Mouse (Mus musculus): ENCODE data around the gene Rabggta. TPM values are rescaled to one million over a fixed set of nuclear protein-coding genes. Genes with fewer than 3 reads are reported as not detected.

The Rabggta gene
- polyA plus RNA-seq, 1 experiment from 2014 or later, result 26.2 TPM

- Histone ChIP-seq H3K9ac (peak overlapping the region; percentile 90), H3K9me3 (no peaks in the 10 kb centered on the region), H3K4me3 (peak overlapping the region; percentile 89), H3K27me3 (no peaks in the 10 kb centered on the region), H3K36me3 (peaks cover 45% of the 10 kb centered on the region), H3K4me2 (replicated peaks) (peak overlapping the region; percentile 99), H3K4me1 (peaks cover 31% of the 10 kb centered on the region), H3K27ac (no peak overlapping the region)
- no peak for ATAC-seq (ENCODE audit: low FRiP score, low read depth)
- WGBS, result 86% methylated on average over 10 of the region's 10 CpGs
Measured at GRCm38 (mm10) chr14:55747051-55747847, 25.2 kb upstream of the Rabggta start.

DNA sequence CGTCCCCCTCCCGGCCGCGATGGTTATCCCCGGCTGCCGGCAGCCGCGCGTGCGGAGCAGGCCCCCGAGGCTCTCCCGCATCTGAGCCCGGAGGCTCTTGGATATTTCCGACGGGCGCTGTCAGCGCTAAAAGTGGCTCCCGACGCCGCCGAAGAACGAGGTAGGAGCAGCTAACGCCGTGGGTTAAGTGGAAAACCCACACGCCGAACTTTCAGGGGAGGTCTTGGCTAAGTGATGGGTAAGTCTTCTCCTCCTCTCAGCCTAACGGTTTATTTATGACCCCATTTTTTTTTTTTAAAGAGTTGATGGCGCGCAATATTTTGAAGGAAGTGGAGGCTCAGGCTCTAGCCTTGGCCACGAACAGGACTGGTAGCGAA lies 23.8 kb upstream of the Rabggta start:
- under 1% methylated on average over 31 of the region's 31 CpGs for WGBS
- peak overlapping the region; percentile 89 for H3K4me3 ChIP-seq
- no peaks in the 10 kb centered on the region for H3K9me3 ChIP-seq
- no peak; the same call in 1 of the 2 replicates for ATAC-seq (ENCODE audit: low FRiP score, low read depth)
- peaks cover 43% of the 10 kb centered on the region for H3K36me3 ChIP-seq
- peak overlapping the region; percentile 99 for H3K4me2 ChIP-seq (replicated peaks)
- H3K27ac ChIP-seq, result no peak overlapping the region
- peak overlapping the region; percentile 90 for H3K9ac ChIP-seq
- H3K27me3 ChIP-seq, result no peaks in the 10 kb centered on the region
- H3K4me1 ChIP-seq, result peaks cover 31% of the 10 kb centered on the region

- Histone ChIP-seq H3K27me3 (no peaks in the 10 kb centered on the region), H3K4me2 (replicated peaks) (peak within 1 kb of the TSS; percentile 99), H3K4me3 (peak within 1 kb of the TSS; percentile 89), H3K9ac (peak within 1 kb of the TSS; percentile 90), H3K36me3 (peaks cover 43% of the 10 kb centered on the region), H3K27ac (no peak within 1 kb of the TSS), H3K9me3 (no peaks in the 10 kb centered on the region), H3K4me1 (peaks cover 31% of the 10 kb centered on the region)
- 1% methylated on average over 48 of the region's 48 CpGs for WGBS
- ATAC-seq (ENCODE audit: low FRiP score, low read depth), result peak; percentile 86
Measured at GRCm38 (mm10) chr14:55745180-55745860, 23.3 kb upstream of the Rabggta start, which contains the start of the genes Dhrs1 and Nop9. TSS of gene Dhrs1 (minus strand) at chr14:55745690. TSS of gene Nop9 (plus strand) at chr14:55745693.

GRCm38 (mm10) chr14:55743711-55744110 lies 21.6 kb upstream of the Rabggta start:
- Histone ChIP-seq H3K9me3 (no peaks in the 10 kb centered on the region), H3K4me2 (replicated peaks) (peak overlapping the region; percentile 99), H3K36me3 (peaks cover 46% of the 10 kb centered on the region), H3K27me3 (no peaks in the 10 kb centered on the region), H3K9ac (peak overlapping the region; percentile 54), H3K4me1 (peaks cover 31% of the 10 kb centered on the region), H3K27ac (no peak overlapping the region), H3K4me3 (peak overlapping the region; percentile 19)
- 16% methylated on average over 10 of the region's 10 CpGs for WGBS
- peak; percentile 80 for ATAC-seq (ENCODE audit: low FRiP score, low read depth)

GRCm38 (mm10) chr14:55737086-55737687 lies 15.1 kb upstream of the Rabggta start:
- no peaks in the 10 kb centered on the region for H3K27me3 ChIP-seq
- no peak overlapping the region for H3K9ac ChIP-seq
- H3K4me3 ChIP-seq, result no peak overlapping the region
- H3K27ac ChIP-seq, result no peak overlapping the region
- ATAC-seq (ENCODE audit: low FRiP score, low read depth), result no peak
- no peak overlapping the region for H3K4me2 ChIP-seq (replicated peaks)
- no peaks in the 10 kb centered on the region for H3K9me3 ChIP-seq
- H3K4me1 ChIP-seq, result no peaks in the 10 kb centered on the region
- 86% methylated on average over 9 of the region's 9 CpGs for WGBS
- peaks cover 40% of the 10 kb centered on the region for H3K36me3 ChIP-seq

GRCm38 (mm10) chr14:55735758-55736157 lies 13.7 kb upstream of the Rabggta start:
- H3K4me3 ChIP-seq, result no peak overlapping the region

DNA sequence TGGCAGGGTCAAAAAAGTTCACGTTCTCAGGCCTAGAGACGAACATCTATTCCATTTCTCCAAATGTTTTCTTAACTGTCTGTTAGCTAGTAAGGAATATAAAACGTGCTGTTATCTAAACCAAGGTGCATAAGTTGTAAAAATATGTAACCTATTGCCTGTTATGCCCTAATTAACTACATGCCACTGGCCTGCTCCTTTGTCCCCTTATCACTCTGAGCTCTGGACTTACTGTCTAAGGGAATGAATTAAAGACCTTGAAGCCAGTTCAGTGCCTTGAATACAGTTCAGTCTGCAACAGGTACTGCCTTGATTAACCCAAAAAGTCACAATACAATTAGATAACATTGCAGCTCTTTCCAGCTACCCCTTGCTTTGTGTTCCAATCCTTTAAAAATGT lies 13.3 kb upstream of the Rabggta start:
- H3K4me3 ChIP-seq, result no peak overlapping the region
- H3K27me3 ChIP-seq, result no peaks in the 10 kb centered on the region
- no peak for ATAC-seq (ENCODE audit: low FRiP score, low read depth)
- H3K27ac ChIP-seq, result no peak overlapping the region
- 66% methylated on average over 3 of the region's 3 CpGs for WGBS
- H3K9me3 ChIP-seq, result no peaks in the 10 kb centered on the region
- no peak overlapping the region for H3K4me2 ChIP-seq (replicated peaks)
- H3K4me1 ChIP-seq, result no peaks in the 10 kb centered on the region
- no peak overlapping the region for H3K9ac ChIP-seq
- peaks cover 23% of the 10 kb centered on the region for H3K36me3 ChIP-seq

More at GRCm38 (mm10) chr14:55735758-55736157, 13.7 kb upstream of the Rabggta start:
- Histone ChIP-seq H3K9me3 (no peaks in the 10 kb centered on the region), H3K27me3 (no peaks in the 10 kb centered on the region), H3K9ac (no peak overlapping the region), H3K4me2 (replicated peaks) (no peak overlapping the region), H3K27ac (no peak overlapping the region), H3K4me1 (no peaks in the 10 kb centered on the region), H3K36me3 (peaks cover 27% of the 10 kb centered on the region)
- ATAC-seq (ENCODE audit: low FRiP score, low read depth), result no peak
- WGBS, result 81% methylated on average over 4 of the region's 4 CpGs

- 73% methylated on average over 7 of the region's 7 CpGs for WGBS
- Histone ChIP-seq H3K4me2 (replicated peaks) (no peak overlapping the region), H3K9ac (no peak overlapping the region), H3K9me3 (no peaks in the 10 kb centered on the region), H3K27ac (no peak overlapping the region), H3K4me3 (no peak overlapping the region), H3K27me3 (no peaks in the 10 kb centered on the region), H3K4me1 (no peaks in the 10 kb centered on the region), H3K36me3 (peaks cover 18% of the 10 kb centered on the region)
- no peak for ATAC-seq (ENCODE audit: low FRiP score, low read depth)
Measured at GRCm38 (mm10) chr14:55734869-55735268, 12.8 kb upstream of the Rabggta start.

DNA sequence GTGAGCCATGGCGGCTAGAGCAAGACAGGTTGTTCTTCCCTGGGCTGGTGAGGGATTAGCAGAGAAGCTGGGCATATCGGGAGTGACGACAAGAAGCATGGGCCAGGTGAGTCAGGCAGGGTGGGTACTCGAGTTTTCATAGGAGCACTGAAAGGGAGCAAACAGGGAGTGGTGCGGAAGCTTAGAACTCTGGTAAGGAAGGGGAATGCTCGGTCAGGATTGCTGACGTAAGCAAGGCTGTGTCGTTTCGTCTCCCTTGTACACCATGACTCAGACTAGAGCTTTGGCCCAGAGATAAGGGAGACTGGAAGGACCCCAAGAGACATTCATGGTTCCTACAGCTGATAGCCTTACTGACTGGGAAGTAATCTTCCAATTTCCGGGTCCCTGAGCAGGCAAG lies 11.8 kb upstream of the Rabggta start:
- H3K4me2 ChIP-seq (replicated peaks), result no peak overlapping the region
- H3K4me1 ChIP-seq, result no peaks in the 10 kb centered on the region
- 78% methylated on average over 10 of the region's 10 CpGs for WGBS
- ATAC-seq (ENCODE audit: low FRiP score, low read depth), result no peak
- H3K4me3 ChIP-seq, result no peak overlapping the region
- no peaks in the 10 kb centered on the region for H3K27me3 ChIP-seq
- no peak overlapping the region for H3K27ac ChIP-seq
- H3K9me3 ChIP-seq, result no peaks in the 10 kb centered on the region
- H3K36me3 ChIP-seq, result peaks cover 9% of the 10 kb centered on the region
- no peak overlapping the region for H3K9ac ChIP-seq

DNA sequence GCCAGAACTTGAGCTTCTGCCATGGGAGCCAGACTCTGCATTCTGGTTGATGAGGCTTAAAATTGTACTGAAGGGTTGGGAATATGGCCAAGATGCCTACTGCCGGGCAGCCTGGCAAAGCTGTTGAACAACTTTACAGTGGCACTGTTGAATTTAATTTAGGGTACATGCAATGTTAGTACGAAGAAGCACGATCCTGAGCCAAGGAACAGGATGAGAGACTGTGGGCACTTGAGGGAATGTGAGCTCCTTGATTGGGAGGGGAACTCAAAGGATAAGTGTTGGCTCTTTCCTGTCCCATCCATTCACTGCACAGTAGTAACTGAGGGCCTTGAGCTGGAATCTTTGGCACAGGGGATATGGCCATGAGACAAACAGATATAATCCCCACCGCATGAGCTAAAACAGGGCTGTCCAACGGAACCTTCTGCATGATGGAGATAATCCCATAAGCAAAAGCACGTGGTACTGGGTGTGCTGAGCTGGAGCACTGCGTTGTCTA lies 8.5 kb upstream of the Rabggta start:
- H3K4me2 ChIP-seq (replicated peaks), result no peak overlapping the region
- H3K27me3 ChIP-seq, result no peaks in the 10 kb centered on the region
- no peak for ATAC-seq (ENCODE audit: low FRiP score, low read depth)
- no peak overlapping the region for H3K9ac ChIP-seq
- no peak overlapping the region for H3K4me3 ChIP-seq
- no peaks in the 10 kb centered on the region for H3K9me3 ChIP-seq
- no peaks in the 10 kb centered on the region for H3K4me1 ChIP-seq
- H3K27ac ChIP-seq, result no peak overlapping the region
- no peaks in the 10 kb centered on the region for H3K36me3 ChIP-seq
- 83% methylated on average over 7 of the region's 7 CpGs for WGBS

- no peak overlapping the region for H3K4me2 ChIP-seq (replicated peaks)
- ATAC-seq (ENCODE audit: low FRiP score, low read depth), result no peak
- no peaks in the 10 kb centered on the region for H3K4me1 ChIP-seq
- H3K9me3 ChIP-seq, result no peaks in the 10 kb centered on the region
- 82% methylated on average over 7 of the region's 7 CpGs for WGBS
- H3K27ac ChIP-seq, result no peak overlapping the region
- no peaks in the 10 kb centered on the region for H3K36me3 ChIP-seq
- no peak overlapping the region for H3K4me3 ChIP-seq
- H3K27me3 ChIP-seq, result no peaks in the 10 kb centered on the region
- no peak overlapping the region for H3K9ac ChIP-seq
Measured at GRCm38 (mm10) chr14:55730116-55730515, 8.1 kb upstream of the Rabggta start.
